Mouse (Mus musculus): ENCODE data around the gene Enthd1.
"Not testable (repeated sequence)": the region's sequence is repeated elsewhere in the genome, so short reads cannot be mapped to it uniquely, and the experiment has no call there.

Enthd1 gene

GRCm38 (mm10) chr15:80538075-80538474 is 26.9 kb downstream of the Enthd1 start:
- no peak for DNase-seq (ENCODE audit: low spot score in 2 of 2)

GRCm38 (mm10) chr15:80536051-80536450 is 28.9 kb downstream of the Enthd1 start:
- DNase-seq (ENCODE audit: low spot score in 2 of 2): no peak

GRCm38 (mm10) chr15:80533274-80533673 is 31.7 kb downstream of the Enthd1 start:
- DNase-seq (ENCODE audit: low spot score in 2 of 2): no peak

GRCm38 (mm10) chr15:80532281-80533072 is 32.5 kb downstream of the Enthd1 start:
- DNase-seq (ENCODE audit: low spot score in 2 of 2): no peak

GRCm38 (mm10) chr15:80531026-80531425 is 33.9 kb downstream of the Enthd1 start:
- DNase-seq (ENCODE audit: low spot score in 2 of 2): no peak

GRCm38 (mm10) chr15:80529955-80530869 is 34.7 kb downstream of the Enthd1 start:
- no peak for DNase-seq (ENCODE audit: low spot score in 2 of 2)

GRCm38 (mm10) chr15:80521661-80522388 is 43.1 kb downstream of the Enthd1 start:
- no peak for DNase-seq (ENCODE audit: low spot score in 2 of 2)

GRCm38 (mm10) chr15:80519931-80520330 is 45.0 kb downstream of the Enthd1 start:
- no peak for DNase-seq (ENCODE audit: low spot score in 2 of 2)

- DNase-seq (ENCODE audit: low spot score in 2 of 2): no peak
Measured at GRCm38 (mm10) chr15:80518567-80519223, 46.3 kb downstream of the Enthd1 start.

GRCm38 (mm10) chr15:80517996-80518395 is 47.0 kb downstream of the Enthd1 start:
- DNase-seq (ENCODE audit: low spot score in 2 of 2): no peak

- no peak for DNase-seq (ENCODE audit: low spot score in 2 of 2)
Measured at GRCm38 (mm10) chr15:80516525-80516924, 48.4 kb downstream of the Enthd1 start.

GRCm38 (mm10) chr15:80505086-80505485 is 59.9 kb downstream of the Enthd1 start:
- no peak for DNase-seq (ENCODE audit: low spot score in 2 of 2)

- not testable (repeated sequence) for DNase-seq (ENCODE audit: low spot score in 2 of 2)
Measured at GRCm38 (mm10) chr15:80503155-80503554, 61.8 kb downstream of the Enthd1 start.

- DNase-seq (ENCODE audit: low spot score in 2 of 2): no peak
Measured at GRCm38 (mm10) chr15:80502741-80503140, 62.2 kb downstream of the Enthd1 start.

GRCm38 (mm10) chr15:80501106-80502096 is 63.6 kb downstream of the Enthd1 start:
- DNase-seq (ENCODE audit: low spot score in 2 of 2): no peak

- no peak for DNase-seq (ENCODE audit: low spot score in 2 of 2)
Measured at GRCm38 (mm10) chr15:80500426-80500825, 64.5 kb downstream of the Enthd1 start.

- not testable (repeated sequence) for DNase-seq (ENCODE audit: low spot score in 2 of 2)
Measured at GRCm38 (mm10) chr15:80497733-80498132, 67.2 kb downstream of the Enthd1 start.

- no peak for DNase-seq (ENCODE audit: low spot score in 2 of 2)
Measured at GRCm38 (mm10) chr15:80491505-80491904, 73.5 kb downstream of the Enthd1 start.

GRCm38 (mm10) chr15:80490151-80490550 is 74.8 kb downstream of the Enthd1 start:
- DNase-seq (ENCODE audit: low spot score in 2 of 2): no peak

- DNase-seq (ENCODE audit: low spot score in 2 of 2): no peak
Measured at GRCm38 (mm10) chr15:80488658-80489057, 76.3 kb downstream of the Enthd1 start.

Data from urinary bladder, adult 18-20 months (tissue).